ENCODE assay signal across 8 mouse cellular contexts in genomic region chr11:65495034-65495433, GRCm38 (mm10).
DNase-seq lines count a peak whose midpoint lies in the region.

No protein-coding gene starts in this region.

- peak; percentile 64 for DNase-seq in ovary, postnatal 36 days (ENCODE audit: low spot score)
- DNase-seq in ovary, postnatal 10 days (ENCODE audit: low spot score) = no peak
- DNase-seq in fibroblast of lung, adult 2 months (ENCODE audit: low read depth) = peak; percentile 27
- peak; percentile 71 to 81 for DNase-seq in kidney, postnatal 25 days
- no peak for DNase-seq in layer of hippocampus, adult 11-12 months (ENCODE audit: low spot score)
- DNase-seq in layer of hippocampus, postnatal 14 days (ENCODE audit: low spot score in 2 of 2) = no peak
- DNase-seq in retina, embryonic 14.5 days (ENCODE audit: low spot score) = no peak
- no peak for DNase-seq in urinary bladder, postnatal 25 days (ENCODE audit: low spot score)

Comparison
In these comparisons a context has a peak if more than half of its experiments do, and no peak if none do; other contexts are left out.
1. DNase-seq: peak in ovary, postnatal 36 days (single experiment), fibroblast of lung, adult 2 months (single experiment) and kidney, postnatal 25 days (2 of 2); none in ovary, postnatal 10 days (single experiment), layer of hippocampus, adult 11-12 months (single experiment), layer of hippocampus, postnatal 14 days (0 of 2), retina, embryonic 14.5 days (single experiment) and urinary bladder, postnatal 25 days (single experiment).